Mouse (Mus musculus): Measurements from ENCODE around the gene Cfap206. TPM values are rescaled to one million over a fixed set of nuclear protein-coding genes. Genes with fewer than 3 reads are reported as not detected.

The Cfap206 gene
- total RNA-seq (2014; rRNA removed), result 2.1 and 7.0 TPM in 2 replicates
- 2.5 and 2.9 TPM in 2 replicates for polyA plus RNA-seq (2015; fragmentation: Nextera tagmentation; extraction: Ambion mirVana)

- H3K4me2 ChIP-seq (ENCODE audit: low read depth, low read length, poor library complexity, severe bottlenecking), result peak within 1 kb of the TSS; percentile 91
- H3K27ac ChIP-seq (ENCODE audit: low read depth, low read length), result no peak within 1 kb of the TSS
- no peaks in the 10 kb centered on the region; the same call in 1 of the 2 replicates for H3K4me1 ChIP-seq (ENCODE audit: insufficient read depth, low read length)
- peak within 1 kb of the TSS; percentile 44 for H3K9ac ChIP-seq (replicated peaks; ENCODE audit: low read length, poor library complexity, severe bottlenecking)
- WGBS, result under 1% methylated on average over 38 of the region's 38 CpGs
- no peaks in the 10 kb centered on the region for H3K9me3 ChIP-seq (ENCODE audit: low read length)
- no peaks in the 10 kb centered on the region for H3K27me3 ChIP-seq (ENCODE audit: insufficient read depth, low read length)
- no peak for TF ChIP-seq CTCF (IDR thresholded peaks at IDR 0.05)
- peak; percentile 77 for ATAC-seq (ENCODE audit: low FRiP score)
- H3K36me3 ChIP-seq (ENCODE audit: insufficient read depth, low read length), result no peaks in the 10 kb centered on the region
- peak; percentile 60 for DNase-seq (ENCODE audit: low spot score)
- H3K4me3 ChIP-seq (ENCODE audit: low read depth, low read length), result peak within 1 kb of the TSS; percentile 52
These were observed at the start of gene Cfap206 for GRCm38 (mm10) chr4:34729851-34730341. TSS of gene Cfap206 (minus strand) at chr4:34730206.

- H3K36me3 ChIP-seq (ENCODE audit: insufficient read depth, low read length), result no peaks in the 10 kb centered on the region
- ATAC-seq (ENCODE audit: low FRiP score) (peak; percentile 96), DNase-seq (ENCODE audit: low spot score) (peak; percentile 96)
- WGBS, result 6% methylated on average over 40 of the region's 40 CpGs
- peak within 1 kb of the TSS; percentile 55 for H3K4me3 ChIP-seq (ENCODE audit: low read depth, low read length)
- TF ChIP-seq CTCF (IDR thresholded peaks at IDR 0.05), result peak; percentile 95
- peak within 1 kb of the TSS; percentile 82 for H3K27ac ChIP-seq (ENCODE audit: low read depth, low read length)
- H3K9ac ChIP-seq (replicated peaks; ENCODE audit: low read length, poor library complexity, severe bottlenecking), result peak within 1 kb of the TSS; percentile 70
- H3K27me3 ChIP-seq (ENCODE audit: insufficient read depth, low read length), result no peaks in the 10 kb centered on the region
- H3K4me1 ChIP-seq (ENCODE audit: insufficient read depth, low read length), result no peaks in the 10 kb centered on the region
- peak within 1 kb of the TSS; percentile 70 for H3K4me2 ChIP-seq (ENCODE audit: low read depth, low read length, poor library complexity, severe bottlenecking)
- H3K9me3 ChIP-seq (ENCODE audit: low read length), result no peaks in the 10 kb centered on the region
These were observed 47.9 kb upstream of the Cfap206 start, which contains the start of gene Smim8 for GRCm38 (mm10) chr4:34777677-34778527. TSS of gene Smim8 (minus strand) at chr4:34778423.

- Histone ChIP-seq H3K4me3 (ENCODE audit: low read depth, low read length) (no peak overlapping the region), H3K9ac (replicated peaks; ENCODE audit: low read length, poor library complexity, severe bottlenecking) (no peak overlapping the region), H3K27me3 (ENCODE audit: insufficient read depth, low read length) (no peaks in the 10 kb centered on the region), H3K27ac (ENCODE audit: low read depth, low read length) (no peak overlapping the region), H3K36me3 (ENCODE audit: insufficient read depth, low read length) (no peaks in the 10 kb centered on the region; the same call in 1 of the 2 replicates), H3K4me1 (ENCODE audit: insufficient read depth, low read length) (no peaks in the 10 kb centered on the region), H3K4me2 (ENCODE audit: low read depth, low read length, poor library complexity, severe bottlenecking) (no peak overlapping the region), H3K9me3 (ENCODE audit: low read length) (no peaks in the 10 kb centered on the region)
- no peak for ATAC-seq (ENCODE audit: low FRiP score)
- no peak for TF ChIP-seq CTCF (IDR thresholded peaks at IDR 0.05)
- 3% methylated on average over 8 of the region's 8 CpGs for WGBS
- DNase-seq (ENCODE audit: low spot score), result peak; percentile 36
These were observed 41.8 kb upstream of the Cfap206 start for GRCm38 (mm10) chr4:34771652-34772371.

- TF ChIP-seq CTCF (IDR thresholded peaks at IDR 0.05), result no peak
- 87% methylated on average over 1 of the region's 1 CpGs for WGBS
- Histone ChIP-seq H3K27me3 (ENCODE audit: insufficient read depth, low read length) (no peaks in the 10 kb centered on the region), H3K4me1 (ENCODE audit: insufficient read depth, low read length) (no peaks in the 10 kb centered on the region), H3K9me3 (ENCODE audit: low read length) (no peaks in the 10 kb centered on the region), H3K4me2 (ENCODE audit: low read depth, low read length, poor library complexity, severe bottlenecking) (no peak within 1 kb of the TSS), H3K4me3 (ENCODE audit: low read depth, low read length) (no peak within 1 kb of the TSS), H3K36me3 (ENCODE audit: insufficient read depth, low read length) (no peaks in the 10 kb centered on the region), H3K9ac (replicated peaks; ENCODE audit: low read length, poor library complexity, severe bottlenecking) (no peak within 1 kb of the TSS), H3K27ac (ENCODE audit: low read depth, low read length) (no peak within 1 kb of the TSS)
- DNase-seq (ENCODE audit: low spot score), result no peak
- no peak for ATAC-seq (ENCODE audit: low FRiP score)
These were observed 26.2 kb upstream of the Cfap206 start, which contains the start of gene Gm136 for GRCm38 (mm10) chr4:34756163-34756562. TSS of gene Gm136 (minus strand) at chr4:34756263.

GRCm38 (mm10) chr4:34749236-34749635, 19.2 kb upstream of the Cfap206 start:
- H3K4me3 ChIP-seq (ENCODE audit: low read depth, low read length), result no peak overlapping the region
- H3K4me1 ChIP-seq (ENCODE audit: insufficient read depth, low read length), result no peaks in the 10 kb centered on the region
- no peak overlapping the region for H3K9ac ChIP-seq (replicated peaks; ENCODE audit: low read length, poor library complexity, severe bottlenecking)
- no peaks in the 10 kb centered on the region for H3K9me3 ChIP-seq (ENCODE audit: low read length)
- H3K27ac ChIP-seq (ENCODE audit: low read depth, low read length), result no peak overlapping the region
- H3K36me3 ChIP-seq (ENCODE audit: insufficient read depth, low read length), result no peaks in the 10 kb centered on the region
- TF ChIP-seq CTCF (IDR thresholded peaks at IDR 0.05), result no peak
- ATAC-seq (ENCODE audit: low FRiP score) (no peak), DNase-seq (ENCODE audit: low spot score) (peak; percentile 7)
- no peak overlapping the region for H3K4me2 ChIP-seq (ENCODE audit: low read depth, low read length, poor library complexity, severe bottlenecking)
- no peaks in the 10 kb centered on the region for H3K27me3 ChIP-seq (ENCODE audit: insufficient read depth, low read length)
- 39% methylated on average over 6 of the region's 6 CpGs for WGBS

Data from midbrain, postnatal 0 days (tissue).